Mouse (Mus musculus) myocyte (in vitro differentiated cells): ENCODE results near the gene Tie1.

Source experiments
- MAX ChIP-seq: IDR thresholded peaks from one replicate; pipeline ENCODE4 v1.6.1; 2011; ENCODE audit warnings: low read depth, mild to moderate bottlenecking, control low read depth
- MYOG ChIP-seq, 3 experiments: IDR thresholded peaks; one replicate each; pipeline ENCODE4 v1.6.1; 2011; ENCODE audit warnings: control low read depth in 2 of 3, low read depth in 2 of 3, mild to moderate bottlenecking in 2 of 3; ENCODE audit not compliant: insufficient read length in 2 of 3, control insufficient read depth in 1 of 3, insufficient read depth in 1 of 3
- POLR2A ChIP-seq: IDR thresholded peaks from one replicate; pipeline ENCODE4 v1.6.1; 2011; ENCODE audit warnings: low read depth, mild to moderate bottlenecking, control low read depth, moderate library complexity; ENCODE audit not compliant: insufficient read length
- USF1 ChIP-seq: IDR thresholded peaks from one replicate; pipeline ENCODE4 v1.6.1; 2011; ENCODE audit warnings: low read depth, mild to moderate bottlenecking, control low read depth, moderate library complexity

- TF ChIP-seq USF1: no peak
- no peak for TF ChIP-seq POLR2A
- no peak for TF ChIP-seq MAX
- no peak for TF ChIP-seq MYOG (IDR thresholded peaks at IDR 0.05; ENCODE audit: control insufficient read depth in 1 of 3, insufficient read depth in 1 of 3, insufficient read length in 2 of 3, low read depth in 2 of 3)
These were observed 60.5 kb downstream of the Tie1 start for GRCm38 (mm10) chr4:118429215-118429895.
